Mouse (Mus musculus) erythroblast, adult 5-6 weeks (primary cell): ENCODE measurements around the gene Glt28d2. TPM values are rescaled to one million over a fixed set of nuclear protein-coding genes. Genes with fewer than 3 reads are reported as not detected.

ENCODE experiments used
- ATAC-seq: replicated peaks from 2 replicates; pipeline ENCODE4 v1.8.0; 2016; ENCODE audit warnings: moderate number of reproducible peaks, mild to moderate bottlenecking, moderate TSS enrichment, inconsistent platforms; ENCODE audit not compliant: poor library complexity, low FRiP score, severe bottlenecking
- total RNA-seq, 2 experiments: library from RNA; stranded (forward) in 1 of 2; stranded (reverse) in 1 of 2; fragments of 150-400 nt in 1 of 2; fragments of 200-764, 138-1000 nt in 1 of 2; gene quantifications; 2 replicates each; pipeline versions ENCODE4 v1.2.3 to v1.2.4; 2015 to 2017; ENCODE audit warnings: low replicate concordance in 2 of 2

Gene Glt28d2
- total RNA-seq, 2 experiments from 2014 or later: not detected

GRCm38 (mm10) chr3:85880687-85881086 is 6.6 kb downstream of the Glt28d2 start:
- ATAC-seq: no peak

- ATAC-seq: no peak
These were observed 7.2 kb downstream of the Glt28d2 start for GRCm38 (mm10) chr3:85880068-85880467.

DNA sequence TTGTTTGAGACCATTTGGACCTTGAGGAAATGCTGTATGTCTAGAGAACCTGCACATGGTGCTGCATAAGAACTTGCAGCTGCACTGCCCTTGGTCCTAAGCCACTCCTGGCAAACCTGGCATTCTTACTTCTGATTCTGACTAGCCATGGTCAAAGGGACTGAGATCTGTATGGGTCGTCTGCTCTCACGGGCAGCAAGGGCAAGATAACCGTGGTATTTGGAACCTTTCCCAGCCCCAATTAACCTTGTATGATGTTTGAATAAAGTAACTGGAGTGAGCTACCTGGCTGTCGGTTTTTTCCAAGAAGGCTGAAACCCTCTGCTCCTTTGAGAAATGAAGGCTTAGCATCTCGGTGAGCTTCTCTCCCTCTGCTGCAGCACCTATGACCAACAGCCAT is 8.4 kb downstream of the Glt28d2 start:
- ATAC-seq: no peak

DNA sequence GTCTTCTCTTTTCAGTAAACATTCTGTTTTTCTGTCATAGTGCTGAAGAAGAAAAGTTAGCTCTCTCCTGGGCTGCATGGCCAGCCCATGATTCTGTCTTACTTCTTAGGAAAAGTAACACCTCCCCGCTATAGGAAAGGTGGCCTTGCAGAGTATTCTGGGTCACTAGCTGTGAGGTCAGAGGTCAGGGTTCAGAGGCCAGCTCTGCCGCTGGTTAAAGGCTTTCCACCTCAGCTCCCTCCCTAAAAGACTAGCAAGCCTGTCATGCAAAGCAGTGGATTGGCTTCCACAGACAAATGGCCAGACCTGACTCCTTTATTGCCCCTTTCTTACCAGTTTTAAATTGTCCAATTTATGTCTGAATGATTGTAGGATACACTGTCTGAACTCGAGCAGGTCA is 23.3 kb downstream of the Glt28d2 start:
- ATAC-seq: no peak

- no peak for ATAC-seq
These were observed 24.4 kb downstream of the Glt28d2 start for GRCm38 (mm10) chr3:85862886-85863285.

GRCm38 (mm10) chr3:85860996-85861395 is 26.3 kb downstream of the Glt28d2 start:
- ATAC-seq: no peak

- ATAC-seq: no peak
These were observed 28.0 kb downstream of the Glt28d2 start for GRCm38 (mm10) chr3:85859311-85859710.

- ATAC-seq: no peak
These were observed 28.9 kb downstream of the Glt28d2 start for GRCm38 (mm10) chr3:85858140-85859135.

GRCm38 (mm10) chr3:85857083-85857482 is 30.2 kb downstream of the Glt28d2 start:
- no peak for ATAC-seq

GRCm38 (mm10) chr3:85855947-85856346 is 31.4 kb downstream of the Glt28d2 start:
- ATAC-seq: no peak

- ATAC-seq: no peak
These were observed 32.3 kb downstream of the Glt28d2 start for GRCm38 (mm10) chr3:85855043-85855442.

DNA sequence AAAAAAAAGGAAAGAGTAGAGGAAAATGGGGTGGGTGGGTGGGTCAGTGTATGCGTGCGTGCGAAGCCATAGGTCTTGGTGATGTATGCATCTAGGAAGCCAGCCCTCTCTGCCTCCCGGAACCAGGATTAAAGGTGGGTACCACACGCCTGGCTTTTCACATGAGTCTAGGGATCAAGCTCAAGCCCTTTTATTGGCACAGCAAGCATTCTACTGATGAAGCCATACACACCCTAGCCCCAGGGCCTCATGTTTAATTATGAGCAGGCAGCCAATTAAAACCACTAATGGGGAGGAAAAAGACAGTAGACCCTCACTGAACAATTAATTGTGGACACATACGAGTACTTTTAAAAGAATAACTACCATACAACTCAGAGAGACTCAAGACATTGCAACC is 33.2 kb downstream of the Glt28d2 start:
- no peak for ATAC-seq

GRCm38 (mm10) chr3:85853715-85854114 is 33.6 kb downstream of the Glt28d2 start:
- no peak for ATAC-seq

GRCm38 (mm10) chr3:85850079-85850478 is 37.2 kb downstream of the Glt28d2 start:
- no peak for ATAC-seq

- ATAC-seq: no peak
These were observed 41.0 kb downstream of the Glt28d2 start for GRCm38 (mm10) chr3:85846316-85846715.

DNA sequence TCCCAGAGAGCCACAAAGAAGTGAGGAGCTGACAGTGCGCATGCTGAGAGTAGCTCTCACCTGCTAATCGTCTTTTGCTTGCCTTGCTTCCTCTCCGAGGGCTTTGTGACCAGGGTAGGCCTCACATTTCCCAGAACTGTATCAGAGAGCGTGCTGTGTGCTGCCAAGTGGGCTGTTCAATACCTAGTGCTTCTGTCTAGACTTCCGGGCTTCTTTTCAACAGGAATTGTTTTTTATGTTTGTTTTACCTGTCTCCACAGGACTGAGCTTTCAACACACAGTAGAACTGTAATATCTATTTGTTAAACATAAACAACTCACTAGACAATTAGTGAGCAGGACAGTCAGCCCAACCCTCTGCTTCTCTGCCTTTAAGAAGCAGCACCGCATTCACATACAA is 42.0 kb downstream of the Glt28d2 start:
- ATAC-seq: no peak

- no peak for ATAC-seq
These were observed 44.5 kb downstream of the Glt28d2 start for GRCm38 (mm10) chr3:85842881-85843218.

DNA sequence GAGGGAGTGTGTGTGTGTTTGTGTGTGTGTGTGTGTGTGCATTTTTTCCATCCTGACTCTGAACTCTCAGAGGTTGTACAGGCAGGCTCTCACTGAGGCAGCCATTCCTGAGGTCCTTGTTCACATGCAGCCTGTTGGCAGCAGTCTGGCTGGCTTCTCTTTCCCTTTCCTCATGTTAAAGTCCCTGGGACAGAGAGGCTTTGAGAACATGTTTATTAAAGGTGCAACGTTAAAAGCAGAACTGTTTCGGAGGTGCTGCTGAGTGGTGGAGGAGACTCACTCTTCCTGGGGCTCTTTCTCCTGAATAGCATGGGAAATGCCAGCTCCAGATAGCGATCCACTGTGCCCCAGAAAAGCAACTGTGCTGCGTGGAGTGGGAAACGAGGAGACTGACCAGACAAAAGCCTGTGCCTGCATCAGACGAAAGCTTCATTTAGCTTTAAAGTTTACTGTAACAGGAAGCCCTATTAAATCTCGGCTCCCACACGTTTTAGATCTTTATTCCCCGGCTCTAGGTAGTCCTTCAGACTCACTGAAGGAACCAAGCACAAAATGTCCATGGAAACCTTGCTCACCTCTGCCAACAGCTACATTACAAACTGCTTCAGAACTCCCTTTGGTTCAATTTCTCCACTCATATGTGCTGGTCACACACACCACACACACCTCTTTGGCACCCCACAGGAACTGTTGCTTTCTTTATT is 45.0 kb downstream of the Glt28d2 start:
- no peak for ATAC-seq

DNA sequence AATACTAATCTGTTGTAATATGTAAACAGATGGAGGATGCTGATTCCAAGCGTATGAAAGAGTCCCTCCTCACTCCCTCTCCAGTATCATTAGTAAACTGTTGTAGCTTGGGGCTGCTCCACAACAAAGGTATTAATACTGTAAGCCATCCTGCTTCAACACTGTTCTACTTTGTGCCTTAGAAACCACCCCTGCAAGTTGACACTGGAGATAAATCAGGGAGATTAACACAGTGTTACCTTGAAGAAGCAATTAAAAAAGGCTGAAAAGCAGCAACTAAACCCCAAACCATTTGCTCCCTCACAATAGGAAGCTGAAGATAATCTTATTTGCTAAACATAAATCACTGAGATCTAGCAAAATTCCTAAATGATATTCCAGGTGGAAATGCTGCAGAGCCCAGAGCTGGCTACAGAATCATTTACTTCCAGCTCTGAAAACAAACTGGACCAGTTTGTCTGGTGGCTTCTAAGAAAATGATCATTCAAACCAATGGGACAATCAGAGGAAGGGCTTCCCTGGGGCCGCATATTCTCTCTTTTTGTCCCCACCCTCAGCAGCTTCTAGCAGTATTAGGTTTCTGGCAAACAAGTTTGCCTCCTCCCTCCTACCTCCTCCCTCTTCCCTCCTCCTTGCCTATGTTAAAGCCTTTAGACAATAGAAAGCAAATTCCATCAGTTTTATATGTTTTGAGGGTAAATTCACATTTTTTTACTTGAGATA is 45.7 kb downstream of the Glt28d2 start:
- ATAC-seq: no peak

DNA sequence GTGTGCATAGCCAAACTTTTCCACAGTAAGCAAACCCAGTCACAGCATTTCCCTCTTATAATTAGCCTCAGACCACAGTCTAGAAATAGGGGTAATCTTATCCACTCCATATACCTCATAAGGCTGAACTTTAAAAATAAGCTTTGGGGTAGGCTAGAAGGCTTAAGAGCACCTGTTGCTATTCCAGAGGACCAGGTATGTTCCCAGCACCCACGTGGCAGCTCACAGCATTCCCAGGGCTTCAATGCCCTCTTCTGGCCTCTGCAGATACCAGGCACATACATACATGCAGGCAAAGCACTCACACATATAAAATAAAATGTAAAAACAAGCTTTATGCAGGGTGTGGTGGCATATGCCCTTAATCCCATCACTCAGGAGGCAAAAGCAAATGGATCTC is 53.7 kb downstream of the Glt28d2 start:
- ATAC-seq: no peak
